Mouse (Mus musculus) adrenal gland, adult 2 months (tissue): ENCODE data around the gene Cidec. TPM values are rescaled to one million over a fixed set of nuclear protein-coding genes. Genes with fewer than 3 reads are reported as not detected.

ENCODE experiments used
- DNase-seq: peaks from one replicate; pipeline ENCODE4 v3.0.0; 2021
- long read RNA-seq: library from polyadenylated mRNA; stranded (forward); transcript quantifications from one replicate; pipeline ENCODE4 v2.0.0, GENCODE M21; 2021
- polyA plus RNA-seq: library from polyadenylated mRNA; depleted of rRNA; stranded (reverse); fragments of >200 nt; gene quantifications from 2 replicates; pipeline ENCODE4 v1.2.3, GENCODE M21; 2012; rRNA removed
- total RNA-seq, 2 experiments: library from RNA; stranded (reverse); gene quantifications; 2 replicates each; pipeline ENCODE4 v1.2.3; 2021

Gene Cidec
- total RNA-seq (100 to 1,000 TPM; 354 to 980 TPM), polyA plus RNA-seq (514 and 896 TPM in 2 replicates)
- long read RNA-seq, transcript Cidec-201 (6 exons, 1,703 nt) = minor isoform, 271 of 1,250 reads
- long read RNA-seq, transcript Cidec-202 (6 exons, 1,720 nt) = major isoform, 566 of 1,250 reads
- long read RNA-seq, transcript Cidec-203 (6 exons, 785 nt) = minor isoform, 228 of 1,250 reads
- long read RNA-seq, partial matches to known transcripts = 85 of 1,250 reads
- long read RNA-seq, other reads (novel, unspliced or antisense) = 100 of 1,250 reads

GRCm38 (mm10) chr6:113435664-113436205 is at the start of gene Cidec:
Gene Cidec (minus strand): TSS chr6:113435760.
- DNase-seq = peak; percentile 42

DNA sequence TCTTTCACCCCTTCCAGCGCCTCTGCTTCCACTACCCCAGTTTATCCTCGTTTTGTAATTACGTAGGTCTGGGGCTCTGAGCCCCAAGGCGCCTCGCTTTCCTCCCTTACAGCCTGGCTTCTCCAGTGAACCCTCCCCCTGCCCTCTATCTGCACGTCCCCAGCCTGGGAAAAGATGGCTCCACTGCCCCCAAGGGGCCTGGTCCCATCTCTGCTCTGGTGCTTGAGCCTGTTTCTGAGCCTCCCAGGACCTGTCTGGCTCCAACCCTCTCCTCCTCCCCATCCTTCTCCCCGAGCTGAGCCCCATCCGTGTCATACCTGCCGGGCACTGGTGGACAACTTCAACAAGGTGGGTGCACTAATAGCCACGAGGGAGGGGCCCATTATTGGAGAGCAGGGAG is 48.2 kb upstream of the Cidec start:
- DNase-seq = peak; percentile 37

GRCm38 (mm10) chr6:113483100-113483615 is 47.6 kb upstream of the Cidec start, which contains the start of gene Creld1:
Gene Creld1 (plus strand): TSS chr6:113483297.
- DNase-seq = peak; percentile 98

GRCm38 (mm10) chr6:113482477-113483099 is 47.0 kb upstream of the Cidec start:
- peak; percentile 76 for DNase-seq

DNA sequence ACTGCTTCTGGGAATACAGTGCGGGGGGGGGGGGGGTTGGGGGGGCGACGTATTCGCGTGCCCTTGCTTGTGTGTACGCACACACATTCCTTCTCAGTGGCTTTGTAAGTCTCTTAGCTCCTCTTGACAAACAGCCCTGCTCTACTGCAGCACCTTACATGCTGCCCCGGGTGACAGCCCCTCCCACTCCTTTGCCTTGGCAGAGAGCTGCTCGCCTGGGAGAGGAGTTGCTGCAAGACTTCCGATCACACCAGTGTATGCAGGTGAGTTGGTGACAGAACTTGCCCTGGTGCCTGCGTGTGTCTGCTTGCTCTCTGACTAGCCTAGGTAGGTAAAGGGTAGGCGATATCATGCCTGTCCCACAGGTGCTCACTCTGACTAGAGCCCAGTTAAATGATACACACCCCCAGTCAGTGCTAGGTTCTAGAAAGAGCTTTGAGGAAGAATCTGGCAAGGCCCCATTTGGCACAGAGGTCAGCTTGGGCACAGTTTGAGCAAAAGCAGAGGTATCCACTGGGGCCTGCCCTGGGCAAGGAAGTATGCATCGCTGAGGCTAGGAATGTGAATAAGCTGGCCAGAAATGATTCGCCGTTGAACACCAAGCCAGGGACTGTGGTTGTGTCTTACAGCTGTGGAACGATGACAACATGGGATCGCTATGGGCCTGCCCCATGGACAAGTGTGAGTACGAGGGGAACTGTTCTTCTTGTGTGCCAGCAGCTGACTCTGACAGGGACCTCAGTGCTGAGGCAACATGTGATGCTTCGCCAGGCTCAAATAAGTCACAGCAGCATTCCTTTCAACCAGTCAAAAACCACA is 45.2 kb upstream of the Cidec start:
- peak; percentile 42 for DNase-seq

DNA sequence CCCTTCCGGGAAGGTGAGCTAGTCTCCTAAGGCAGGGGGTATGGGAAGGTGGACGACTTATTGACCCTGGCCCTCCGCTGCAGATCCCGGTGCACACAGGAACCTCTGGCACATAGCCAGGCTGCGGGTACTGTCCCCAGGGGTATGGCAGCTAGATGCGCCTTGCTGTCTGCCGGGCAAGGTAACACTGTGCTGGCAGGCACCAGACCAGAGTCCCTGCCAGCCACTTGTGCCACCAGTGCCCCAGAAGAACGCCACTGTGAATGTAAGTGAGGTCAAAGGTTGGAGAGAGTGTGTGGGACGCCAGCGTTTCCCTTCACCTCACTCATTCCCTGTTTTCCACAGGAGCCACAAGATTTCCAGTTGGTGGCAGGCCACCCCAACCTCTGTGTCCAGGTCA is 43.3 kb upstream of the Cidec start:
- DNase-seq = no peak

- no peak for DNase-seq
These were observed 41.8 kb upstream of the Cidec start for GRCm38 (mm10) chr6:113477353-113477752.

DNA sequence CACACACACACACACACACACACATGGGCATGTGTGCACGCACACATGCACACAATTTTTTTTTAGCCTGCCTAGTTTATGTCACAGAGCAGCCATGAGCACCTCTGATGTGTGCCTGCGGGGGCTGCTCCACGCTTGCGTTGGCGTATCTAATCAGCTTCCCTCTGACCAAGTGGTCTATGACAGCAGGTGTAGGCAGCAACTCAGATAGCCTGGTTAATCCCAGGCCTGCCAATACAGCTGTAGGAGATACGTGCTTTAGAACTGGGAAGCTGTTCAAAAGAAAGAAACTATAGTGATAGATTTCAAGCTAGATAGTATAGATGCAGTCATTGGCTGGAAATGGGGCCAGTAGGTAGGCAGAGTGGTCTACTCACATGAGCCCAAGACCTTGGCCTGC is 38.2 kb upstream of the Cidec start:
- no peak for DNase-seq

- DNase-seq = no peak
These were observed 37.7 kb upstream of the Cidec start for GRCm38 (mm10) chr6:113473246-113473645.

DNA sequence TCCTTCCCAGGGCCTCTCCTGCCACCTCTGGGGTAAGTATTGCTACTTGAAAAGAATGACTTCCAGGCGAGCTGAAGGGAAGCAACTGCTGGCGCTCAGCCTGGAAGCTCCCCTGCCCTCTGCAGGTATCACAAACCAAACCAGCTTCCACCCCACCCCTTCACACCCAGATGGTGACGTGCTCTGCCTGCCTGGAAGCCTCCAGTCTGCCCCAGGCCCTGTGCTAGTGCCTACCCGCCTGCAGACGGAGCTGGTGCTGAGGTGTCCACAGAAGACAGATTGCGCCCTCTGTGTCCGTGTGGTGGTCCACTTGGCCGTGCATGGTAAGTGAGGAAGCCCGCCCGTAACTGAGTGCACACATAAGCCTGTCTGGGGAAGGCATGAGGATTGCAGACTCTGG is 36.5 kb upstream of the Cidec start:
- no peak for DNase-seq

DNA sequence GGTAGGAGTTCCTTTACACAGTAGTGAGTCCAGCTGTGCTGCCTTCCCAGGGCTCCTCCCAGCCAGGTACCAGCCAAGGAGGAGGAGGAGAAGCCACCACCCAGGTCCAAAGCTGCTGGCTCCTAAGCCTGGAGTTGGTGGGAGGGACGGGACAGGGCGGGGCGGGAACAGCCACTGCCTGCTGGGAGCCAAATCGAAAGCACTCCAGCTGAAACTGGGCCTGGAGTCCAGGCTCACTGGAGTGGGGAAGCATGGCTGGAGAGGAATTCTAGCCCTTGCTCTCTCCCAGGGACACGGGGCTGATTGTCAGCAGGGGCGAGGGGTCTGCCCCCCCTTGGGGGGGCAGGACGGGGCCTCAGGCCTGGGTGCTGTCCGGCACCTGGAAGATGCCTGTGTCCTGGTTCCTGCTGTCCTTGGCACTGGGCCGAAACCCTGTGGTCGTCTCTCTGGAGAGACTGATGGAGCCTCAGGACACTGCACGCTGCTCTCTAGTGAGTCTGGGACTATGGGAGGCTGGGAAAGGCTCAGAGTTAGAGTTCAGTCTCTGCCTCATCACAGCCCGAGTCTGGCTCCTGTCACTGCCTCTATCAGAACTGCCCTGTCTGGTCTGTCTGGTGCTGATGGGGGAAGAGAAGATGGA is 35.9 kb upstream of the Cidec start, which contains the start of gene Il17rc:
Il17rc (plus strand) TSS at position 131 of the 640 bp plus-strand sequence.
- peak; percentile 76 for DNase-seq

DNA sequence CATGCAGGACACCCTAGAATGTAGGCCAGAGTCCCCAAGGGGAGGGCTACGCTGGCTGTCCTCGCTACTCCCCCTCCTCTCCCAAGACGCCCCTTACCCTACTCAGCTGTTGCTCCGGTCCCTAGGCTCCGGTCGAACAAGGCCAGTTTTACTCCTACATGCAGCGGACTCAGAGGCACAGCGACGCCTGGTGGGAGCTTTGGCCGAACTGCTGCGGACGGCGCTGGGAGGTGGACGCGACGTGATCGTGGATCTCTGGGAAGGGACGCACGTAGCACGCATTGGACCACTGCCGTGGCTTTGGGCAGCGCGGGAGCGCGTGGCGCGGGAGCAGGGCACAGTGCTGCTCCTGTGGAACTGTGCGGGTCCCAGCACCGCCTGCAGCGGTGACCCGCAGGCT is 33.9 kb upstream of the Cidec start:
- DNase-seq = peak; percentile 85

- DNase-seq = peak; percentile 63
These were observed 33.5 kb upstream of the Cidec start for GRCm38 (mm10) chr6:113469021-113469420.

DNA sequence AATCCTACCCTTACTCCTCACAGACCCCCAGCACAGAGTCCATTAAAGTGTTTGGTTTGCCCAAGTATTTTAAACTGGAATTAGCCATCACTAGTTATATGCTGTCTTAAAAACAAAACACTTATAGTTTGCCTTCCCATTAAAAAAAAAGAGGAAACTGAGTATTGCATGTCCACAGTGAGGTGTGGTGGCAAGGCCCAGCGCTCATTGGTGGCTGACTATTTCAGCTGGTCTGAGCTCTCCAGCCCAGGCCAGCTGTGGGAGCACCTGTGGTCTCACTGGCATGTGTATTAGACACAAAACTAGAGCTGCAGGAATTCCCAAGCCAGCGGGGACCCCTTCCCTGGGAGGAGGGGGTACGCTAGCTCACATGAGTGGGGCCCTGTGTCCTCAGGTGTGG is 33.0 kb upstream of the Cidec start:
- no peak for DNase-seq

DNA sequence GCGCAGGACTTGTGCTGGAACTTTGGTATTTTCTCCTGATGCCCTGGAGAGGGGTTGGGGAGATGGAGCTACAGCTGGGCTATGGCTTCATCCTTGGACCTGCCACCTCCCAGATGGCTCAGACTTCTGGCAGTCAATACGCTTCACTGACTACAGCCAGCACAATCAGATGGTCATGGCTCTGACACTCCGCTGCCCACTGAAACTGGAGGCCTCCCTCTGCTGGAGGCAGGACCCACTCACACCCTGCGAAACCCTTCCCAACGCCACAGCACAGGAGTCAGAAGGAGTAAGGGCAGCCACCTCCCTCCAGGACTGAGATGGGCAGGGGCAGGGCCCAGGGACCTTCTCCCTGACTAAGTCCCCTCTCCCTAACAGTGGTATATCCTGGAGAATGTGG is 30.0 kb upstream of the Cidec start:
- no peak for DNase-seq

DNA sequence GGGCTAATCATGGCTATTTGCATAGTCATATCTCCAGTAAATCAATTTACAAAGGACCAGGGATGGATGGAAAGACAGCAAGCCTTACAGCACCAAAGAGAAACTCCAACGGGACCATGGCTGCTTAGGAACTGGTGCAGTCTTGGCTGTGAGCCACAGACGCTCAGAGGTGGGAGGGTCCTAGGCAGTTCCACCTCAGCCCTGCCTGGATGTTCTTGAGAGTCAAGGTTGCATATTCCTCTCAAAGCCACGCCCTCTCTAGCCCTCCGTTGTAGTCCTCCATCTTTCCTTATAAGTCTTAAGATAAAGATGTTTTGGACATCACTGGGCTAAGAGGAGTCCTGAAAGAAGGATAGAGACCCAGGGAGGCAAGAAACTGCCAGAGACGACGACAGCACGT is 28.5 kb upstream of the Cidec start:
- DNase-seq = no peak

DNA sequence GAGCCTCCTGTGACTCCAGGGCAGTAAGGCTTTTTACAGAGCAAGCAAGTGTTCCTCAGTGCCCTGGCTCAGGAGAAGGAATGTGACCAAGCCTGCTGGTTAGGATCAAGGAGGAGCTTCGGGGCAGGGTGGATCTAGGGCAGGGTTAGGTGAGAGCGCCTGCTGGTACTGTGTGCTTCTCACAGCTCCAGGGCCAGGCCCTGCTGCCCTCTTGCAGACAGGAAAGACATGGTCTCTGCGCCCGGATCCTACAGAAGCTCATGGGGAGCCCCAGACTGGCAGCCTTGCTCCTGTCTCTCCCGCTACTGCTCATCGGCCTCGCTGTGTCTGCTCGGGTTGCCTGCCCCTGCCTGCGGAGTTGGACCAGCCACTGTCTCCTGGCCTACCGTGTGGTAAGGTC is 23.1 kb upstream of the Cidec start:
- DNase-seq = no peak

DNA sequence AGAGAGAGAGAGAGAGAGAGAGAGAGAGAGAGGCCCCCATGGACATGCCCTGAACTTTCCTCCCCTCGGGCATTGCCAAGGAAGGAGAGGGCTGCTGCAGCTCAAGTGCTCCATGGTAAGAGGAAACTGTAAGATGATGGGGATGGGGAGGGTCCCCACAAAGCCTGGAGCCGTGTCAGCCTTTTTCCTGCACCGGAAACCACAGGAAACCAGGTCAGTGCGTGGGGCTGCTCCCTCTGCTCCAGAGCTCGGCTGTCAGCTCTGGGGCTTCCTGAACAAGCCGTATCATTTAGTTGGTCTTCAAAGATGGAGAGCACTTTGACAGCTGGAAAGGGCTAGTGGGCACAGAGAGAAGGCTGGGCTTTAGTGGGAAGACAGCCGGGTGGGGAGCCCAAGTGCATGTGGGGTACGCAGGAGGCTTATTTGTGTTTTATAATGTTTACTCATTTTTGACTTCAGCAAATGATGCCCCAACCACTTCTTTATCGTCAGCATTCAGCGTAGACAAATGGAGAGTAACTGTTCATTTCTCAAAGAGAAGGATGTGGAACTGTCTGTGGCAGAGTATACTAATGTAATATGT is 22.5 kb upstream of the Cidec start, which contains the start of gene Il17re:
Il17re (plus strand) TSS at position 533 of the 583 bp plus-strand sequence.
- DNase-seq = no peak

GRCm38 (mm10) chr6:113455007-113455406 is 19.4 kb upstream of the Cidec start:
- DNase-seq = no peak

- no peak for DNase-seq
These were observed 16.3 kb upstream of the Cidec start for GRCm38 (mm10) chr6:113451839-113452238.

DNA sequence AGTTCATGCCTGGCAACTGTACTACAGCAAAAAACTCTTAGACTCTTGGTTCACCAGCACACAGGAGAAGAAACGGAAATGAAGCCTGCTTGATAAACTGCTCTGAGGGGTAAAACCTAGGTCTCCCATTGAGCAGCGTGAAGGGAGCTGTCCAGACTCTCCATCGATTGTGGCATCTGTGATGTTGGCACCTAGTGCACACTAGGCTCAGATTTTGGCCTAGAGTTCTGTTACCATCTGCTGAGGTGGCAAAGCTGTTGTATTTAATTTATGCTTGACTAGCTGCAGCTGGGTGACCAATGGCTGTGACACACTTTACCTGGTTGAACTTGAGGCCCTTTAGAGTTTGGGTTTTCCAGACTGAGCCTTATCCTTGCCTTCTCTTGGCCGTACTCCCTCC is 12.1 kb upstream of the Cidec start:
- no peak for DNase-seq
